8 mouse cellular contexts compared by ENCODE assay signal in the genomic region with DNA sequence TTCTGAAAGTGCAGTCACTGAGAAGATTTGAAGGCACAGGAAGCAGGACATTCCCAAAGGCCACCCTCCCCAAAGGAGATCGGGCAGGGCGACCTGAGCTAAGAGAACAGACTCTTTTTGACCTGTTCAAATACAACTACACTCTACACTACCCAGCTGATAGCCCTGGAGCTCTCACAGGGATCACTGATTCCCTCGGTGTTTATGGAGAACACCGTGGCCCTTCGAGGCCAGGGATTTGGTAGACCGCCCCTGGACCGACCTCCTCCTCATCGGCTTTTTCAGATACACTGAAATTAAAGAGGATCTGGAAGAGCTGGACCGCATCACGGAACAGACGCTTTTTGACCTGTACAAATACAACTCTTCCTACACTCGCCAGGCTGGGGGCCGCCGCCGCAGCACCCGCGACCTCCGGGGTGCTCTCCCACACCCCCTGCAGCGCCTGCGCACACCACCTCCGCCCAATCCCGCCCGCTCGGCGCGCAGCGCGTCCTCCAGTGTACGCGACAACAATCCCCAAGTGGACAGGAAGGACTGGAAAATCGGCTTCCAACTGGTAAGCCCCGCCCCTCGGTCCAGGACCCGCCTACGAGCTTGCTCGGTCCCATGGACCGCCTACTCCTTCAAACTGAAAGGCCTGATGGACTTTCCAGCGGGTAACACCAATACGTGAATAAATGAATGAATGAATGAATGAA. TPM values are rescaled to one million over a fixed set of nuclear protein-coding genes. Genes with fewer than 3 reads are reported as not detected.
A peak's percentile ranks its signal among the peaks of the same experiment; 100 is the strongest.
DNase-seq lines count a peak whose midpoint lies in the region; ATAC-seq and TF ChIP-seq lines count a peak whose summit lies in the region.

No protein-coding gene starts in this region.

- peak; percentile 54; the same call in 1 of the 2 replicates for ATAC-seq in cerebellum, adult (ENCODE audit: insufficient number of reproducible peaks, low FRiP score, low TSS enrichment)
- ATAC-seq in forebrain, embryonic 15.5 days (replicated peaks), result peak; percentile 89
- ATAC-seq in liver, embryonic 16.5 days (ENCODE audit: low read depth), result peak; percentile 80
- ATAC-seq in neural tube, embryonic 12.5 days (ENCODE audit: low FRiP score, low read depth), result peak; percentile 84

- no peak overlapping the region for H3K27ac ChIP-seq in ES-E14 (ENCODE audit: insufficient read depth, low read depth, low read length, poor library complexity, severe bottlenecking)
- no peak overlapping the region for H3K27ac ChIP-seq in forebrain, embryonic 15.5 days (replicated peaks)
- no peak overlapping the region for H3K27ac ChIP-seq in liver, embryonic 16.5 days (ENCODE audit: low read length)
- no peak overlapping the region for H3K27ac ChIP-seq in neural tube, embryonic 12.5 days
- H3K27ac ChIP-seq in thymus, adult 2 months (ENCODE audit: control insufficient read depth, insufficient read depth, low read length), result no peak overlapping the region

- H3K27me3 ChIP-seq in forebrain, embryonic 15.5 days, result no peaks in the 10 kb centered on the region
- no peaks in the 10 kb centered on the region for H3K27me3 ChIP-seq in liver, embryonic 16.5 days (ENCODE audit: control insufficient read depth, insufficient read depth, low read depth, low read length)
- no peaks in the 10 kb centered on the region for H3K27me3 ChIP-seq in neural tube, embryonic 12.5 days (replicated peaks)
- no peaks in the 10 kb centered on the region for H3K27me3 ChIP-seq in thymus, adult 2 months (ENCODE audit: control insufficient read depth, insufficient read depth, low read length)

- H3K9ac ChIP-seq in ES-E14 (ENCODE audit: insufficient read depth, low read depth, low read length, poor library complexity, severe bottlenecking), result peak overlapping the region; percentile 37
- peak overlapping the region; percentile 57 for H3K9ac ChIP-seq in forebrain, embryonic 15.5 days (replicated peaks)
- peak overlapping the region; percentile 50; the same call in 1 of the 2 replicates for H3K9ac ChIP-seq in liver, embryonic 16.5 days (ENCODE audit: low read depth, low read length)
- peak overlapping the region; percentile 59 for H3K9ac ChIP-seq in neural tube, embryonic 12.5 days

- no peak for TF ChIP-seq POLR2A in thymus, adult 2 months (IDR thresholded peaks at IDR 0.05; ENCODE audit: control insufficient read depth, extremely low read depth, insufficient read depth, low read length, poor library complexity)

- H3K4me3 ChIP-seq in ES-E14 (ENCODE audit: insufficient read depth in 1 of 2, low read depth in 1 of 2, low read length in 2 of 2, poor library complexity in 1 of 2, severe bottlenecking in 1 of 2), result peak overlapping the region; percentile 64 to 65
- peak overlapping the region; percentile 57 for H3K4me3 ChIP-seq in forebrain, embryonic 15.5 days
- H3K4me3 ChIP-seq in liver, embryonic 16.5 days (ENCODE audit: low read depth, low read length), result peak overlapping the region; percentile 58
- H3K4me3 ChIP-seq in neural tube, embryonic 12.5 days, result peak overlapping the region; percentile 43
- peak overlapping the region; percentile 27 for H3K4me3 ChIP-seq in thymus, adult 2 months (ENCODE audit: control insufficient read depth, insufficient read depth, low read length)

- peaks cover 0 to 8% of the 10 kb centered on the region in 2 experiments; a peak in 1 of 4 replicates for H3K4me1 ChIP-seq in ES-E14 (ENCODE audit: control insufficient read depth in 2 of 2, insufficient read depth in 2 of 2, low read length in 2 of 2, poor library complexity in 1 of 2)
- peaks cover 8% of the 10 kb centered on the region; the same call in 1 of the 2 replicates for H3K4me1 ChIP-seq in forebrain, embryonic 15.5 days
- H3K4me1 ChIP-seq in liver, embryonic 16.5 days (ENCODE audit: control insufficient read depth, low read depth, low read length), result no peaks in the 10 kb centered on the region; the same call in none of the 2 replicates
- no peaks in the 10 kb centered on the region for H3K4me1 ChIP-seq in neural tube, embryonic 12.5 days
- peaks cover 6% of the 10 kb centered on the region for H3K4me1 ChIP-seq in thymus, adult 2 months (replicated peaks; ENCODE audit: control insufficient read depth, insufficient read depth, low read length)

- H3K9me3 ChIP-seq in ES-E14 (ENCODE audit: control insufficient read depth, insufficient read depth, low read depth, low read length), result no peaks in the 10 kb centered on the region
- no peaks in the 10 kb centered on the region for H3K9me3 ChIP-seq in forebrain, embryonic 15.5 days
- no peaks in the 10 kb centered on the region for H3K9me3 ChIP-seq in liver, embryonic 16.5 days (replicated peaks; ENCODE audit: control insufficient read depth, low read length)
- no peaks in the 10 kb centered on the region for H3K9me3 ChIP-seq in neural tube, embryonic 12.5 days

- intact Hi-C loops in heart, postnatal 10 days (cut with DNase I), result loop anchor here (2.0 kb wide), 1 partner anchor 24 kb away; no protein-coding TSS in a partner anchor

- no peak for DNase-seq in ES-E14 (ENCODE audit: low read depth, low spot score)
- peak; percentile 94 for DNase-seq in heart, postnatal 10 days
- peak; percentile 96 to 97 for DNase-seq in kidney, postnatal 4 days
- DNase-seq in thymus, adult 2 months, result peak; percentile 66

- 1% methylated on average over 39 of the region's 39 CpGs for WGBS in forebrain, embryonic 15.5 days
- 3% methylated on average over 39 of the region's 39 CpGs for WGBS in liver, embryonic 16.5 days (ENCODE audit: insufficient replicate concordance)
- WGBS in neural tube, embryonic 12.5 days, result 1% methylated on average over 39 of the region's 39 CpGs
- 7% methylated on average over 39 of the region's 39 CpGs for WGBS in thymus, adult 2 months

- in situ Hi-C loops in ES-E14 (cut with MboI; ENCODE audit: low sequenced_read_pairs in 2 of 2, unreplicated experiment in 2 of 2), result no loop called here

- no peaks in the 10 kb centered on the region for H3K36me3 ChIP-seq in ES-E14 (ENCODE audit: control insufficient read depth, insufficient read depth, low read length, poor library complexity, severe bottlenecking)
- H3K36me3 ChIP-seq in forebrain, embryonic 15.5 days, result no peaks in the 10 kb centered on the region
- H3K36me3 ChIP-seq in liver, embryonic 16.5 days (ENCODE audit: control insufficient read depth, insufficient read depth), result no peaks in the 10 kb centered on the region
- no peaks in the 10 kb centered on the region for H3K36me3 ChIP-seq in neural tube, embryonic 12.5 days
- no peaks in the 10 kb centered on the region for H3K36me3 ChIP-seq in thymus, adult 2 months (ENCODE audit: control insufficient read depth, insufficient read depth, low read length)

- H3K4me2 ChIP-seq in forebrain, embryonic 15.5 days (replicated peaks), result peak overlapping the region; percentile 91
- peak overlapping the region; percentile 58 for H3K4me2 ChIP-seq in liver, embryonic 16.5 days (ENCODE audit: low read depth, low read length)
- H3K4me2 ChIP-seq in neural tube, embryonic 12.5 days (replicated peaks), result peak overlapping the region; percentile 78

- peak; percentile 41; the same call in 1 of the 2 replicates for TF ChIP-seq CTCF in thymus, adult 2 months (IDR thresholded peaks at IDR 0.05; ENCODE audit: borderline replicate concordance, control insufficient read depth, extremely low read depth, insufficient read depth, low read length, poor library complexity)

TF ChIP-seq in ES-E14, 5 proteins besides CTCF, POLR2A, EP300 and RAD21:
- TF ChIP-seq HCFC1 (IDR thresholded peaks at IDR 0.05; ENCODE audit: borderline replicate concordance, insufficient read depth, low read length), result no peak
- no peak for TF ChIP-seq CHD2 (IDR thresholded peaks at IDR 0.05; ENCODE audit: low read depth, low read length)
- no peak for TF ChIP-seq ZC3H11A (IDR thresholded peaks at IDR 0.05; ENCODE audit: borderline replicate concordance, low read depth, low read length)
TF ChIP-seq in ES-E14: peak in this region for 0.

RNA-seq across cellular contexts. Expression of a gene that starts 10.3 kb away (rescaled TPM):
- 0.11 and 0.31 TPM in 2 replicates for total RNA-seq in ES-E14 (2012; rRNA removed)
- polyA plus RNA-seq in forebrain, embryonic 15.5 days (2015; fragmentation: Nextera tagmentation; extraction: Ambion mirVana), result 0.20 and 0.25 TPM in 2 replicates
- total RNA-seq in heart, postnatal 10 days (2021), result under 1 TPM; 0.97 to 0.98 TPM
- polyA plus RNA-seq in liver, embryonic 16.5 days (2015; fragmentation: Nextera tagmentation; extraction: Ambion mirVana), result 0.61 and 0.74 TPM in 2 replicates
- 0.13 and 0.47 TPM in 2 replicates for polyA plus RNA-seq in neural tube, embryonic 12.5 days (2016; fragmentation: Nextera tagmentation; extraction: Ambion mirVana)
- polyA plus RNA-seq in thymus, adult 2 months (2012; rRNA removed), result 32.8 and 35.8 TPM in 2 replicates

RNA-seq across cellular contexts. Expression of a gene that starts 17.1 kb away (rescaled TPM):
- total RNA-seq in ES-E14 (2012; rRNA removed), result 8.7 and 14.3 TPM in 2 replicates
- polyA plus RNA-seq in forebrain, embryonic 15.5 days (2015; fragmentation: Nextera tagmentation; extraction: Ambion mirVana), result 10.8 and 11.5 TPM in 2 replicates
- total RNA-seq in heart, postnatal 10 days (2021), result 10 to 100 TPM; 42.8 to 49.4 TPM
- polyA plus RNA-seq in liver, embryonic 16.5 days (2015; fragmentation: Nextera tagmentation; extraction: Ambion mirVana), result 22.3 and 22.5 TPM in 2 replicates
- polyA plus RNA-seq in neural tube, embryonic 12.5 days (2016; fragmentation: Nextera tagmentation; extraction: Ambion mirVana), result 17.0 and 18.7 TPM in 2 replicates
- polyA plus RNA-seq in thymus, adult 2 months (2012; rRNA removed), result 29.3 and 30.6 TPM in 2 replicates

RNA-seq across cellular contexts. Expression of a gene that starts 18.4 kb away (rescaled TPM):
- 6.1 and 7.7 TPM in 2 replicates for total RNA-seq in ES-E14 (2012; rRNA removed)
- 11.3 and 13.0 TPM in 2 replicates for polyA plus RNA-seq in forebrain, embryonic 15.5 days (2015; fragmentation: Nextera tagmentation; extraction: Ambion mirVana)
- 10 to 100 TPM; 73.7 to 77.8 TPM for total RNA-seq in heart, postnatal 10 days (2021)
- polyA plus RNA-seq in liver, embryonic 16.5 days (2015; fragmentation: Nextera tagmentation; extraction: Ambion mirVana), result 30.5 and 32.8 TPM in 2 replicates
- polyA plus RNA-seq in neural tube, embryonic 12.5 days (2016; fragmentation: Nextera tagmentation; extraction: Ambion mirVana), result 22.7 and 23.3 TPM in 2 replicates
- 140 and 149 TPM in 2 replicates for polyA plus RNA-seq in thymus, adult 2 months (2012; rRNA removed)

RNA-seq across cellular contexts. Expression of a gene that starts 44.9 kb away (rescaled TPM):
- total RNA-seq in ES-E14 (2012; rRNA removed), result 53.3 and 84.8 TPM in 2 replicates
- not detected in 2 replicates for polyA plus RNA-seq in forebrain, embryonic 15.5 days (2015; fragmentation: Nextera tagmentation; extraction: Ambion mirVana)
- total RNA-seq in heart, postnatal 10 days (2021), result not detected
- not detected in 2 replicates for polyA plus RNA-seq in liver, embryonic 16.5 days (2015; fragmentation: Nextera tagmentation; extraction: Ambion mirVana)
- polyA plus RNA-seq in neural tube, embryonic 12.5 days (2016; fragmentation: Nextera tagmentation; extraction: Ambion mirVana), result 0.42 TPM in 1 of 2 replicates, not detected in the other
- 0.15 and 0.84 TPM in 2 replicates for polyA plus RNA-seq in thymus, adult 2 months (2012; rRNA removed)

RNA-seq across cellular contexts. Expression of a gene that starts 49.8 kb away (rescaled TPM):
- total RNA-seq in ES-E14 (2012; rRNA removed), result 1.1 and 1.5 TPM in 2 replicates
- 0.06 and 0.10 TPM in 2 replicates for polyA plus RNA-seq in forebrain, embryonic 15.5 days (2015; fragmentation: Nextera tagmentation; extraction: Ambion mirVana)
- not detected for total RNA-seq in heart, postnatal 10 days (2021)
- polyA plus RNA-seq in liver, embryonic 16.5 days (2015; fragmentation: Nextera tagmentation; extraction: Ambion mirVana), result 0.65 and 0.86 TPM in 2 replicates
- 0.09 and 0.15 TPM in 2 replicates for polyA plus RNA-seq in neural tube, embryonic 12.5 days (2016; fragmentation: Nextera tagmentation; extraction: Ambion mirVana)
- 2.4 and 2.5 TPM in 2 replicates for polyA plus RNA-seq in thymus, adult 2 months (2012; rRNA removed)

Comparison
In these comparisons a context has a peak if more than half of its experiments do, and no peak if none do; other contexts are left out.
1. RNA of a gene that starts 10.3 kb away (polyA plus RNA-seq): 32.8 to 35.8 TPM in thymus, adult 2 months; 0.61 to 0.74 TPM in liver, embryonic 16.5 days, 0.20 to 0.25 TPM in forebrain, embryonic 15.5 days and 0.13 to 0.47 TPM in neural tube, embryonic 12.5 days; every median in the first group is over 10 times any median in the second.
2. Peak in every context shown above with its lines, with median percentiles within 50 percentile points of each other: H3K4me3 ChIP-seq, H3K9ac ChIP-seq, ATAC-seq and H3K4me2 ChIP-seq.